Mouse (Mus musculus) inflammation-experienced regulatory T-cells (primary cell): ENCODE data around the gene Rpl41. TPM values are rescaled to one million over a fixed set of nuclear protein-coding genes. Genes with fewer than 3 reads are reported as not detected.

Experiments used
- polyA plus RNA-seq, 2 experiments: library from polyadenylated mRNA; unstranded; fragments of 100-300 nt; shearing (Covaris generic); gene quantifications; one replicate each; pipeline ENCODE4 v1.2.1; 2017

Rpl41 gene
- 1,000 to 10,000 TPM; 2,016 to 2,109 TPM for polyA plus RNA-seq

GRCm38 (mm10) chr10:128548947-128549681 lies at the start of gene Rpl41:
TSS of gene Rpl41 (minus strand) at chr10:128549305.

GRCm38 (mm10) chr10:128589464-128590192 lies 40.5 kb upstream of the Rpl41 start, which contains the start of gene Erbb3:
TSS of gene Erbb3 (minus strand) at chr10:128589652.

GRCm38 (mm10) chr10:128565788-128566531 lies 16.9 kb upstream of the Rpl41 start, which contains the start of gene Pa2g4:
TSS of gene Pa2g4 (minus strand) at chr10:128565987.

GRCm38 (mm10) chr10:128547361-128548032 lies 1.6 kb downstream of the Rpl41 start, which contains the start of gene Zc3h10:
TSS of gene Zc3h10 (minus strand) at chr10:128547774.

GRCm38 (mm10) chr10:128525671-128526308 lies 23.3 kb downstream of the Rpl41 start, which contains the start of gene Esyt1:
TSS of gene Esyt1 (minus strand) at chr10:128525871.

GRCm38 (mm10) chr10:128498590-128498989 lies 50.5 kb downstream of the Rpl41 start, which contains the start of gene Myl6b:
TSS of gene Myl6b (minus strand) at chr10:128498685.

Other genes starting within 250 kb of the Rpl41 start
- gene Pan2, start 246.0 kb downstream of the Rpl41 start, polyA plus RNA-seq = 10 to 100 TPM; 39.5 to 50.2 TPM
- gene Cnpy2, start 226.8 kb downstream of the Rpl41 start, polyA plus RNA-seq = 100 to 1,000 TPM in 1 of 2 experiments, 10 to 100 TPM in 1; 89.0 to 132 TPM
- 100 to 1,000 TPM; 153 to 176 TPM for gene Cs, start 211.6 kb downstream of the Rpl41 start, polyA plus RNA-seq
- gene Coq10a, start 180.3 kb downstream of the Rpl41 start, polyA plus RNA-seq = 10 to 100 TPM; 26.8 to 30.6 TPM
- gene Ankrd52, start 172.2 kb downstream of the Rpl41 start, polyA plus RNA-seq = 1 to 10 TPM; 6.3 to 6.5 TPM
- gene Slc39a5, start 148.1 kb downstream of the Rpl41 start, polyA plus RNA-seq = not detected
- gene Nabp2, start 137.8 kb downstream of the Rpl41 start, polyA plus RNA-seq = 100 to 1,000 TPM; 116 to 123 TPM
- 10 to 100 TPM; 37.5 to 41.8 TPM for gene Rnf41, start 137.6 kb downstream of the Rpl41 start, polyA plus RNA-seq
- gene Smarcc2, start 90.1 kb downstream of the Rpl41 start, polyA plus RNA-seq = 100 to 1,000 TPM; 111 to 120 TPM
- 1,000 to 10,000 TPM; 1,313 to 1,615 TPM for gene Myl6, start 55.2 kb downstream of the Rpl41 start, polyA plus RNA-seq
- 1 to 10 TPM; 2.7 to 4.7 TPM for gene Myl6b, start 50.6 kb downstream of the Rpl41 start, polyA plus RNA-seq
- gene Esyt1, start 23.4 kb downstream of the Rpl41 start, polyA plus RNA-seq = 100 to 1,000 TPM; 216 to 394 TPM
- 10 to 100 TPM; 22.0 to 27.4 TPM for gene Zc3h10, start 1.5 kb downstream of the Rpl41 start, polyA plus RNA-seq
- 10 to 100 TPM; 26.4 to 30.0 TPM for gene Pa2g4, start 16.7 kb upstream of the Rpl41 start, polyA plus RNA-seq
- gene Erbb3, start 40.3 kb upstream of the Rpl41 start, polyA plus RNA-seq = 1 to 10 TPM; 2.9 to 8.1 TPM
- 100 to 1,000 TPM; 473 to 520 TPM for gene Rps26, start 77.4 kb upstream of the Rpl41 start, polyA plus RNA-seq
- gene Ikzf4, start 96.7 kb upstream of the Rpl41 start, polyA plus RNA-seq = 100 to 1,000 TPM in 1 of 2 experiments, 10 to 100 TPM in 1; 71.0 to 105 TPM
- gene Suox, start 124.8 kb upstream of the Rpl41 start, polyA plus RNA-seq = 10 to 100 TPM; 46.6 to 47.9 TPM
- gene Rab5b, start 147.0 kb upstream of the Rpl41 start, polyA plus RNA-seq = 10 to 100 TPM; 44.2 to 45.0 TPM
- gene Pmel, start 154.9 kb upstream of the Rpl41 start, polyA plus RNA-seq = 1 to 10 TPM; 2.9 to 5.1 TPM
- gene Cdk2, start 155.7 kb upstream of the Rpl41 start, polyA plus RNA-seq = 10 to 100 TPM; 33.2 to 43.0 TPM
- 100 to 1,000 TPM; 564 to 912 TPM for gene Dgka, start 195.6 kb upstream of the Rpl41 start, polyA plus RNA-seq
- 10 to 100 TPM; 30.7 to 44.7 TPM for gene Pym1, start 198.6 kb upstream of the Rpl41 start, polyA plus RNA-seq
- gene Mmp19, start 241.6 kb upstream of the Rpl41 start, polyA plus RNA-seq = 1 to 10 TPM in 1 of 2 experiments, under 1 TPM in 1; 0.27 to 1.1 TPM